Mouse (Mus musculus): Measurements from ENCODE around the gene Gtf2h1.
"Not testable (repeated sequence)": the region's sequence is repeated elsewhere in the genome, so short reads cannot be mapped to it uniquely, and the experiment has no call there.

Gtf2h1 gene

DNA sequence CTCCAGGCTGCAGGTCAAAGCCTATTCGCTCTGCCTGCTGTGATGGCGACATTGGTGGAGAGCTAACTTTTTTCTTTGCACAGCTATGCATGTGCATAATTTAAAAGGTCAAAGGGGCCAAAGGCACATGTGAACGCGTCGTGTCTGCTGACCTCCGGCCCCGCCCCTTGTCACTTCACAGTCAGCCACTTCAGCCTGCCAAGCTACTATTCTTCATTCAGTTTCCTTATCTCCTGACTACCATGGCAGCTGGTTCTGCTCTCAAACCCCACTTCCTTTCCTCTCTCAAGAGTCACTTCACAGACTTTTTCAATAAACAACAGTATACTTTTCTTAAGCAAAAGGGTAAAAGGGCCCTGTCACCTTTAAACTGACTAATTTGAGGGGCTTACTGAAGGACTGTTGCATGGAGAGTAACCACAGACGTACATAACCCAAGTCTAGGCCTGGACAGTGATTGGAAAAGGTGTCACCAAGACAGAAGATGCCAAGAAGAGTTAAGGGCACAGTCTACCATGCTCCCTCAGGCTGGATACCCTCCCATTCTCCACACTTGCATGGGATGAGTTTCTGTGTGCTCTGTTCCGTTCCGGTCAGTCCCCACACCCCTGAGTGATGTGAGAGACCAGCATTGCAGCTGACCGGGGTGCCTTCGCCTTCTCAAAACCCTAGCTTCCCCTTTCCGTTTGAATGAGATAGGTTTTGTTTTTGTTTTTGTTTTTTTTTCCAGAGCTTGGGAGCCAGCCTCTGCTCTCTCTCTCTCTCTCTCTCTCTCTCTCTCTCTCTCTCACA is 35.1 kb downstream of the Gtf2h1 start:
- peak; percentile 71 to 79 for DNase-seq

DNA sequence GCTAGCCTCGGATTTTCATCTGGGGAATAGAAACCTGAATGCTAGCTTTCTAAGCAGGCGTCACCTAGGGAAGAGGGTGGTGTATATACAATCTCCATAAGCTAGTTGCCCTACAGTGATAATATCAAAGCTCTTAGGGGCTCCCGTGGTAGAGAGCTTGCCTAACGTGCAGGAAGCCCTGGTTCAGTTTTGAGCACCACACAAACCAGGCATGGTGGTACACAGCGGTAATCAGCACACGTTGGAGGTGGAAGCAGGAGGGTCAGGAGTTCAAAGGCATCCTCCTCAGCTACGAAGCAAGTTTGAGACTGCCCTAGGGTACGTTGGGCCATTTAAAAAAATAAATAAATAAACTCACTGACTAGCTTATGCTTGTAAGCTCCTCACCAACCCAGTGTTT is 35.8 kb downstream of the Gtf2h1 start:
- no peak for DNase-seq

DNA sequence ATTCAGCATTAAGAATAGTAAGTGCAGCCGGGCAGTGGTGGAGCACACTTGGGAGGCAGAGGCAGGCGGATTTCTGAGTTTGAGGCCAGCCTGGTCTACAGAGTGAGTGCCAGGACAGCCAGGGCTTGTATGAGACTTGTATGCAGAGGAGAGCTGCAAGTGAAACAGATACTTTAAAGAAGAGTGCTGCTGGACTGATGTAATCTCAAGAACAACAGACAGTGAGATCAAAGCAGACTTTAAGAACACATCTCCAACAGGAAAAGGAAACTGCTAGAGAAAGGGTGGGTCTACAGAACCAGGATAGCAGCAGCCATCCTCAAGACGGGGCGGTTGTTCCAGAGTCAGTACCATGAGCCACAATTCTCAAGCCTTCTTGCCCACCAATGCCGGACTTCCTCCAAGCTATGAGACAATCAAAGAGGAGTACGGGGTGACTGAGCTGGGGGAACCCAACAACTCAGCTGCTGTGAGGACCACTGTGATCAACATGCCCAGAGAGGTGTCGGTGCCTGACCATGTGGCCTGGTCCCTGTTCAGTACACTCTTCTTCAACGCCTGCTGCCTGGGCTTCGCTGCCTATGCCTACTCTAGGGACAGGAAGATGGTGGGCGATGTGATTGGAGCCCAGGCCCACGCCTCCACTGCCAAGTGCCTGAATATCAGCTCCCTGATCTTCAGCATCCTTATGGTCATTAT is 36.4 kb downstream of the Gtf2h1 start:
- DNase-seq: not testable (repeated sequence)

DNA sequence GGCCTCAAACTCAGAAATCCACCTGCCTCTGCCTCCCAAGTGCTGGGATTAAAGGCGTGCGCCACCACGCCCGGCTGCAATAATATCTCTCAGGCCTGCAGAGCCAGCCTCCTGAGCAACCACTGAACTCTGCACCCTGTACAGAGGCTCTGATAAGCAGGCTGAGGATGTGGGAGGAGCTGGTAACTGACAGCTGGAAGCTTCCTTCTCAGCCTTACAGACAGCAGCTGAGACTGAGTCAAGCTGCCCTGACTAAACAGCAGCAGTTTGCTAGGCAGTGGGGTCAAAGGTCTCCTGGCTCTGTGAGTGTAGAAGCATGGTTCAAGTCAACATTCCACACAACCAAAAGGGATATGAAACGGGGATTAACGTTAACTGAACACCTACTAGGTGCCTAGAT is 37.4 kb downstream of the Gtf2h1 start:
- peak; percentile 58 to 73 for DNase-seq

DNA sequence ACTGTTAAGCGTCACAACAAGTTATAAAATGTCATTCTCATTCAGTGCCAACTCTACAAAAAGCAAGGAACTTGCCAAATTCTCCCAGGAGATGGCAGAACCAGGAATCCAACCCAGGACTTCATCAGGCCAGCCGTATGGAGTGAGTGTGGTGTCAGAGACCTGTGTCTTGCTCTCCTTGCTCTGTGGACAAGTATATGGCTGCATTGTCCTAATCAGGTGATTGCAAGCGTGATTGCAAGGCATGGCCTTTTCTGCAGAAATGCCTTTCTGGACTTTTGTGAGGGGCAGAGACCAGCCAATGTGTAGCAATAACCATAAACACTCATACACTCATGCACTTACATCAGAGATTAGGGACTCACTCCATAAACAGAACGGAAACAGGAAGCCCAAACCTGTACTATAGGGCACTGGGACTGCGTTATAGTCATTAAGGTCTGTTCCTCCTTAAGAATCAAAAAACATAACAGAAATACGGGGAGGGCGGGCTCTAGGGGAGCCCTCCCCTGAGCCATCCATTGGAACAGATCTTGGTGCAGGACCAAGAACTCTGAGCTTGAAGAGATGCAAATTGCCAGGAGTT is 37.9 kb downstream of the Gtf2h1 start:
- no peak for DNase-seq

DNA sequence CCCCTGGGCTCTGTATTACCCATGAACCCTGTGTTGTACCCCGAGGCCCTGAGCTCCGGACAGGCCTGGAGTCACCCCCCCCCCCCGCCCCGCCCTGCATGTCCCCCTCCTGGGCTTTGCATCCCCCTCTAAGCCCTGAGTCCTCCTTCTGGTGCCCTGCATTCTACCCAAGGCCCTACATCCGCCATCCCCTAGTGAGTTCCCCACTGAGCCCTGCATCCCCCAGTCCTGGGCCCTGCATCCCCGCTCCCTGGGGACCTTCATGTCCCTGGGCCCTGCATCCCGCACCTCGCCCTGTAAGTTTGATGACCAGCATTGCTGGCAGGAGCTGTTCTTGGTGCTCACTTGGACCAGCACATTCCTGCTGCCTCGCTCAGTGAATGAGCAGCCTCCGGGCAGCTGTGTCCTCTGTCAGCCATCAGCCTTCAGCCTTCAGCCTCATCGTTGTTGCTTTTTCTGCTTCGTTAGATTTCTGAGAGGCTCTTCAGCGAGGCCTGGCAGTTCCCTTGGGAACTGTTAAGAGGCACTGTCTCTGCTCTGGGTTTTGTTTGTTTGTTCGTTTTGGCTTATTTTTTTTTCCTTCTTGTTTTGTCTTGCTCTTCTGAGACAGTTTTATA is 39.2 kb downstream of the Gtf2h1 start:
- DNase-seq: no peak

DNA sequence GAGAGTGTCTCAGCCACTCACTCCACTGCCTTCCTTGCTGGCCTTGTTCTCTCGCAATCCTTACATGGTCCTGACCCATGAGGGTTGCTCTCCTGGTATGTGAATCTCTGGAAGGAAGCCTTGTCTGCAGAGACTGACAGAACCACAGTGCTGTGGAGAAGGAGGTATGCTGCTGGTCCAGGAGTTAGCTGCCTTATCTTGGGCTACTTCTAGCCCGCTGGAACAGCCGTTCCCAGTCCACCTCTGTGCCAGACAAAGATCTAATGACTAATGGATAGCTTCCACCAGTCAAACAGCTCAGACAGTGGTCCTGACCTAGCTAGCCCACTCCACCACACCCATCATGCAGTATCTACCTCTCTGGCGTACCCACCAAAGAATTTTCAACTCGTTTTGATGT is 40.5 kb downstream of the Gtf2h1 start:
- no peak for DNase-seq

DNA sequence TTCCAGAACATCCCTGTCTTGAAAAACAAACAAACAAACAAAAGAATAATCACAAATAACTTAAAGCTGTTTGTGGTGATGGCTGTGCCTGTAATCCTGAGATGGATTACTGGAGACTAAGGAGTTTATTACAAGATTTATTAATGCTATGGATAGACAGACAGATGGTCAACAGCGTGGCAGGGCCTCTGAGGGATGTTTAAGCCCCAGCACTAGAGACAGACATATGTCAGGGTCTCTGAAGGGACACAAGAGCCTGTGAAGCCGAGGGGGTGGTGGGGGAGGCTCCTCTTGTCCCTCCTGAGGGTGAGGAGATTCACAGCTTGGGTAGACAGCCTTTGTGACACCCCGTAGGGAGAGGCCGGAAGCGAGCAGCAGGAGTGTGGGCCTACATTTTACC is 41.2 kb downstream of the Gtf2h1 start:
- DNase-seq: no peak

DNA sequence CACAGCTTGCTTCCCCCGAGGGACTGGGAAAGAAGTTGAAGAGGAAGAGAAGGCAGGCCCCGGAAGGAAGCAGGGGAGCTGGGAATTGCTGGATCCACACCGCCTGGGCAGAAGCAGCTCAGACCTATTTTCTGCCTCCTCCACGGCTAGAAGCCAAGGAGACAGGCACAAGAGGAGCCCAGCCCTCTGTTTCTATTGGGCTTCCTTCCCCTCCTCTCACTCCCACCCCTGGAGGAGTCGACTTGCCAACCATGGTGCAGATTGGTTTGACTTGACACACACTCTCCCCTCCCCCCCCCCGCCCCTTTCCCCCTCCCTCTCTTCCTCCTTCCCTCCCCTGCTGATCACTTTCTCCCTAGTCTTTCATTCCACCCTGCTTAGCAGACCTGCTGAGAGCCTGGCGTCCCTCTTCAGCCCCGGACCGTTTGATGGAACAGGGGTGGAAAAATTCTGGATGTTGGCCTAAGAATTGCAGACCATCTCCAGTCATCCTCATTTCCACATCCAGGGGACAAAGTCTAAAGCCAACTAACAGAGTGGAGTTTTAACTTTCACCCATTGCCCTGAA is 42.3 kb downstream of the Gtf2h1 start:
- peak; percentile 50 to 66 for DNase-seq

DNA sequence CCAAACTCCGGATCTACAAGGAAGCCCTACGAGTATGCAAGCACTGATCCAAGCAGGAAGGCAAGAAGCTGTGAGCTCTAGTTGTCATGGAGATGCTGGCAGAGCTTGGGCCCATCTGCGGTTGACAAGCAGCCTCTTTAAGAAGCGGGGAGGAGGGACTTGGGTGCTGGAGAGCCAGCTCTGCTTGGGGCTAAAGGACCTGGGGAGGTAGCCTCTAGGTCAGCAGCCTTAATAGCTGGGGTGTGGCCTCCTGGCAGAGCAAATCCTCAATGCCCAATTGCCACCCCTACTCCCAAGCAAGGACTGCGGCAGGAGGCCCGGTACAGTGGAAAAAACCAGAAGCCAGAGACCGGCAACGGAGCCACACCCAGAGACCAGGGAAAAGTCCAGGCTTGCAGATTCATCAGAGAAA is 43.0 kb downstream of the Gtf2h1 start:
- peak; percentile 93 to 95 for DNase-seq

DNA sequence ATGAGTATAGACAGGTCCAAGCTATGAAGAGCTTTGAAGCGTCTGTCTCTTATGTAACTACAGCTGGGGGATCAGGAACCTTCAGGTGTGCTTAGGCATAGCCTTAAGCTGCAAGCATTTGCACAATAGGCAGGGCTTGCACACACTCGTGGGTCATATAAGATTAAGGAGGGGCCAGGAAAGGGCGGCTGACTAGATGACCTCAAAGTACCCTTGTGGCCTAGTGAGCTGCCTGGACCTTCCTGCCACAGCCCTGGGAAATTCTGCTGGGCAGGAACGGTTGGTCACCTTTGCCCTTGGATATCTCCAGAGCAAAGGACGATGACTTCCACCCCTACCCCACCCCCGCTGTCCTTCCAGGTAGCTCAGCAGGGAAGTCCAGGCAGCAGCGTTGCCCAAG is 43.5 kb downstream of the Gtf2h1 start:
- DNase-seq: peak; percentile 68 to 80

DNA sequence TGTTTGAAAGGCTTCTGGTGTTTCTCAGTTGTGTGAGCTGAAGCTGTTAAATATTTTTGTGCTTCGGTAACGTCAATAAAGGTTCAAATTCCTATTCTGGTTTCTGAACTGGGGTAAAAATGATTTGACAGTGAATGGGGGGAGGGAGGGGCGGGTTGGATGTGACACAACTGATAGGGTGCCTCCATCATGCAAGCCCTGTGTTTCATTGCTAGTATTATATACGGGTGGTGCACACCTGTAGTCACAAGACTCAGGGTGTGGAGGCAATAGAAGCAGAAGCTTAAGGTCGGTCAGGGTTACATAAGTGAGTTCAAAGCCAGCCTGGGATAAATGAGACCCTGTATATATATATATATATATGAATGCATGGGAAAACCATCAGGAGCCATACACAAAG is 44.0 kb downstream of the Gtf2h1 start:
- DNase-seq: no peak

DNA sequence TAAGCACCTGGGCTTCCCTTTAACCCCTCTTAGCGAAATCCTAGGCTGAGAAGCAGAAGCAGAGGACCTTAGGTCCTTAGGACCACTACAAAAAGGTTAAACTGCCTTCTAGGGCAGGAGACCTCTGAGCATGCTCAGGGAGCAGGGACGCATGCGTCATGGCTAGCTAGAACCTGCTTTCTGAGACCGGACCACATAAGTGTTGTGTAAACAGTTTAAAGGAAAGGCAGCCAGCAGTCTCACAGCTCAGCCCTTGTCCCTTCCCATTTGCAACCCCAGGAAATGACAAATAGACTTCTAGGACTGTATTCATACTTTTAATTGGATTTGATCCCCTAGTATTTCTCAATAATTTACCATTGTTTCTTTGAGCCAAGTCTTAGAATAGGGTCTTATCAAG is 44.4 kb downstream of the Gtf2h1 start:
- DNase-seq: peak; percentile 82 to 90

DNA sequence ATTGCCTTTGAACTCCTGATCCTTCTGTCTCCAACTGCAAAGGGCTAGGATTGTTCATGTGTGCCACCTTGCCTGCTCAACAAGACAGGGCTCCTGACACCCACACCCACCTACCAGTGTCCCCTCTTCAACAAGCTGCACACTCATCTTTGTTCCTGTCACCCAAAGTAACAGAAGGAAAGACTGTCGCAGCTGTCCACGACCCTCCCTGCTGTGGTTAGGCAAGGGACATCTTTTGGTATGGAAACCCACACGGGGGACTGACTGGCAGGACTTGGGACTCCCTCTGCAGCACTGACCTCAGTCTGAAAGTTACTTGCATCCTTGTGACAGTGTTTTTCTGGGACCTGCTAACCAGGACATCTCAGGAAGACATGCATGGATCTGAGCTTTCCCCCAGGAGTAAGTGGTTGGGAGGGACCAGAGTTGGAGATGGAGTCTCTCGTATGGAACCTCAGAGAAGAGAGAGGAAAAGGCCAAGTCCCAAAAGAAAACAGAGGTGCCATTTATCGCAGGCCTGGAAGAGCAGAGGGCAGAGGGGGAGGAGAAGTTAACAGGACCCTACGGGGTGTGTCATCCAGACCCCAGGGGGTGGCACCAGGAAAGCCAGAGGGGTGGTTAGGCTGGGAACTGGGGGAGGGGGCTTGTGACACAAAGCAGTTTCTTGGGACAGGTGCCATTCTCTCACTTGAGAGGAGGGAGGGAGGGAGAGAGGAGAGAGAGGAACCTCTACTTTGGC is 45.1 kb downstream of the Gtf2h1 start, which contains the start of gene Ldha:
Gene Ldha, plus strand, starts transcription at position 689 of the 739 bp plus-strand sequence.
- DNase-seq: no peak

DNA sequence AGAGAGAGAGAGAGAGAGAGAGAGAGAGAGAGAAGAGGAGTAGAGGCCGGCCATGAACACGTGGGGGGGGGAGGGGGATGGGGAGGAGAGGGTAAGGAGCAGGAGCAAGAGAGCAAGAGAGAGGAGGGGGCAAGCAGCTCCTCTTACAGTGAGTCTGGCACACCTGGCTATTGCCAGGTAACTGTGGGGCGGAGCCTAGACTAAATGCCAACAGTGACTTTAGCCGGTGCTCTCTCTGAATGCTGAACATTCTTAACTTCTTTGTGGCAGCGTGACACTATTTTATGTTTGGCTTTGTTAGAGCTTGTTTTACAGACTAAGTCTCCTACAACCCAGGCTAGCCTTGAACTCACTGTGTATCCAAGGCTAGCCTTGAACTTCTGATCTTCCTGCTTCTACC is 46.4 kb downstream of the Gtf2h1 start:
- peak; percentile 52 to 70 for DNase-seq

DNA sequence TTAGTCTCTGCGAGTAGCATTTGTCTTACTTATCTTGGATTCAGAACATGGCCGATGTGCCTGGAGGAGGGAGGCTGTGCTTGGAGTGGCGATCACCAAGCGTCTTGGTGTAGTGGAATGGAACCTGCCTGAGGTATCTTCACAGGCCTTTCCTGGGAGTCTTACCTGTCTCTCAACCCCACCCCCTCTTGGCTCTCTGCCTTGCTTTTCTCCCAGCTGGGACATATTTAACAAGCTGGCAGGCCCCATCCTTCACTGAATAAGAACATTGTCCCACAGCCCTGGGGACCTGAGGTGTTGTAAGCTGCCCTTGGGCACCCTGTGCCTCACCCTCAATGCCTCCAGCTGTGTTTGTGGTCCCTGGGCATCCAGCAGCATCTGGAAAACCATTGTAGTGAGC is 47.7 kb downstream of the Gtf2h1 start:
- DNase-seq: no peak

DNA sequence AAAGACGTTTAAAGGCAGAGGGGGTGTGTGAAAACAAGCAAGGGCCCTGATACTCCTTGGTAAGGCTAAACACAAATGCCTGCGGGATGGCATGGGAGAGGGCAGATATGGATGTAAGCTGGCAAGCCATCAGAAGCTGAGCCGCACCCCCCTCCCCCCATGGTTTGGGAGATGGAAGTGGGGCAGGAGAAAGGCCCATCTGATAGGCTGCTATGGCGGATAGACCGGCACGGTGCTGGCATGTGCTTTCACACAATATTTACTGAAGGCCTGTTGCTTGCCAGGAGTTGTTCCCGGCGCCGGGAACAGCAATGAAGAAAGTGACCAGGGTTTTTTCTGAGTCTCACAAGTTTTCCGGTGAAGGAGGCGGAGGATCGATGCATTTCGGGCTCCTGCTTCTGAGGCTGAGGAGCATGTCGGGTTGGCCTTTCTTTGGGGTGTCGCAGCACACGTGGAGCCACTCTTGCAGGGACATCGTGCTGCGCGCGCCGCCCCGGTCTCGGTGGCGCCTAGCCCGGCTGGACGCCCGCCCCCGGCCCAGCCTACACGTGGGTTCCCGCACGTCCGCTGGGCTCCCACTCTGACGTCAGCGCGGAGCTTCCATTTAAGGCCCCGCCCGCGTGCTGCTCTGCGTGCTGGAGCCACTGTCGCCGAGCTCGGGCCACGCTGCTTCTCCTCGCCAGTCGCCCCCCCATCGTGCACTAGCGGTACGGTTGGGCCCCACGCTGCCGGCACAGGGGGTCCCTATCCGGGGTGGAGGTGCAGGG is 49.5 kb downstream of the Gtf2h1 start:
- DNase-seq: peak; percentile 92 to 94

DNA sequence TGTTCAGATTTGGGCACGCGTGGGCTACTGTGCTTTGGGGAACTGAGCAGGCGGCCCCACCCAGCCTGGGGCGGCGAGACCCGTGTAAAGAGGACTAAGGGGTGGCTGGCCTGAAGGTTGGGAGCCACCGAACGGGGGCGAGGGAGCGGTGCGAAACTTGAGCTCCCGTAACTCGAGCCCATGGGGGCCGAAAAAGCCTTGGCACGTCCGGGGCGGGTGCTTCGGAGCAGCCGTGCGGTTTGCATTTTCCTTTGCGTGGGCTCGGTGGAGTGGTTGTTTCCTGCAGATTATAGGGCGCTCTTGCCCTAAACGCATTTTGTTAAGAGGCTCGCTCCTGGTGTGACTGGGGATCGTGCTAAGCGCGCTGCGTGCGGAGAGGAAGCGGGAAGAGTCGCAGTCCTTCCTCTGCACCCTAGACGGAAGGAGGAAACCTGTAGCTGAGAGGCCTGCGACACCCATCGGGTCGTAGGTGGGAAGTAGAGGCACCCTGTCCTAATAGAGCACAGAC is 50.1 kb downstream of the Gtf2h1 start:
- peak; percentile 40 to 46 for DNase-seq

DNA sequence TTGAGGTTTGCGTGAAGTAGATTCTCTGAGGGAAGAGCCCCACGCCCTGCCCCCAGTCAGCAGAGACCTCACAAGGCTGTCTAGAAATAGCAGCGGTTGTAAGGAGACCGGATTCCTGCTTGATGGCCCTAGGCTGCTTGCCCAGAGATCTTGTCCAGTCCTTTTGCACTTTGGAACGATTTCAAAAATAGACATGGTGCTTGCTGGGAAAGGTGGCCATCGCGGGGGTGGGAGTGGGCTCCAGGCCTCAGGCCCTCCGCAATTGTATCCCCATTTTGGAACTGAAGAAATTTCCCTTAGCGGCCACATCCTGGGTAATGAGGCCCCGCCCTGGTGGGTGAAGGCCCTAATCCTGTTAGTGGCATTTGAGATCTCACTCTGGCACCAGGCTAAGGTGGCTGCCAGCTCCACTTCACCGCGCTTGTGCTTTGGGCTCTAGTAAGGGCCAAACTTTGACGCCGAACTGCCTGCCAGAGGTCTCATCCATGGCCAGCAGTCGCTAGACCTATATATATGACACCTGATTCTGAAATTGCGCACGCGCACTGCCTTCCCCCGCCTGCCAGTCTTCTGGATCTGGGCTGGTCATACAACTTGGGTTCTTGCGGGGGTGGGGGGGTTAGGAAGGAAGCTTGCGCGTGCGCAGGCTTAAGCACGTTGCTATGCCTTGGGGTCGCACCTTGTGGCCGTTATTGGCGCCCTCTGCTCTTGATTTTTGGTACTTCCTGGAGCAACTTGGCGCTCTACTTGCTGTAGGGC is 50.8 kb downstream of the Gtf2h1 start:
- peak; percentile 54 to 56 for DNase-seq

DNA sequence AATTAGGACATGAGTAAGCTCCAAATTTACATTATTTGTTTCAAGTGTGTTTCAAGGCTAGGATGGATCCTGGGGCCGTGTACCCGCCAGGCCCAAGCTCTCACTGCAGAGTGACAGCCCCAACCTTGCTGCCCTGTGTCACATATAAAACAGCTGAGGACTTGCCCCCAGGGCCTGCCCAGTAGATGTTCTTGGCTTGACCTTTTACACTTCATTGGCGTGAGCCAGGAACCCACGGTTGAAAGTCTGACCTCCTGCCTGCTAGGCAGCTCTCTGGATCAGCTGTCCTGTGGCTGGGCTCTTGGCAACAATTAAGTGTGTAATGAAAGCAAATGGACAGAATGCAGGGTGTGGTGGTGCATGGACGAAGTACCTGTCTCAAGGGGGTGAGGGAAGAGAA is 53.4 kb downstream of the Gtf2h1 start:
- DNase-seq: no peak

DNA sequence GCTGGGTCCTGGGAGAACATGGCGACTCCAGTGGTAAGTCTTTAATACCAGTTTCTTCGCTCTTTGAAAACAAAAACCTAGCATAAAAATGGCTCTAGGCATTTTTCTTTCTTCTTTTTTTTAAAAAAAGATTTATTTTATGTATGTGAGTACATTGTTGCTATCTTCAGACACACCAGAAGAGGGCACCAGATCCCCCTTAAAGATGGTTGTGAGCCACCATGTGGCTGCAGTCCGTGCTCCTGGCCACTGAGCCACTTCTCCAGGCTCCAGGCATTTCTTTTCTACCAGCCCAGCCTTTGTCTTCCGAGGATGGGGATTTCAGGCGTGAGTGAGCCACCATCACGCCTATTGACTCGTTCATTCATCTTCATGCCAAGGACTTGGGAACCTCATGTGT is 55.1 kb downstream of the Gtf2h1 start:
- no peak for DNase-seq

Measured in lung, adult 18-20 months (tissue).